Mouse (Mus musculus): ENCODE measurements at regions not wholly inside any gene's neighbourhood (a gene's known extent, or its start where the extent isn't known, plus 50 kb on each side); places are given as distances from the start of the nearest gene placed in this dataset.

DNA sequence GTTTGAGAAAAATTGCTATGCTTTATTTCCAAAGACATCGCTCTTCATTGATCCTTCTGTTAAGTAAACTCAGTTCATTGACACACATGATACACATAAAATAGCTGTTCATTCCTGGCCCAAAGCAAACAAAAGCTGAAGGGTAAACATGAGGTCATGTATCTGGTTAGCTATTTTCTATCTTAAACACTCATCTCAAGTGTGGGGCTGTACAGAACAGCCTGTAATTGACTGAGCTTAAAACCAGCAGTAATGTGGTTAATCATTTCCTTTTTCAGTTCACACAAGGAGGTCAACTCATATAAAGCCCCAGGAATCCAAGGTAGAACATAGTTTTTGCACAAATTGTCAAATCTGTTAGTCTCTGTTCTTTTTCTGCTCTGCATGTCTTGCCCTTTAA is 94.5 kb downstream of the Cldn17 start:
- no peak for DNase-seq
- intact Hi-C loops (cut with DNase I): no loop called here

DNA sequence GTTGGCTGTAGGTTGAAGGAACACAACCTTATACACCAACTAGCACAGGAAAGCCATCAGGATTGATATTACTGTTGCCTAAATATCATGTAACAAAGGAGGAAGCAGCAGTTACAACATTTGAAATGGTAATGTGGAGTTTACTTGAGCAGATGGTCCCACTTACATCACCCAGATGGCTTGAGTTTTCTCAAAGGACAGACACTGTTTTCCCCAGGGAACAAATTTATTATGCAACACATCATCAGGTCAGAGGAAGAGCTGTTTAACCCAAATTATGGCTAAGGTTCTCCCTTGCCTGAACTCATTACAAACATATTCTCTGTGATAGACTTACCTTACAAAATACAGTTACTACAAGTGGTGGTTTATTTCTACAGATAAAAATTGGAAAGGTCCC is 98.6 kb downstream of the Cldn17 start:
- DNase-seq: no peak
- intact Hi-C loops (cut with DNase I): no loop called here

DNA sequence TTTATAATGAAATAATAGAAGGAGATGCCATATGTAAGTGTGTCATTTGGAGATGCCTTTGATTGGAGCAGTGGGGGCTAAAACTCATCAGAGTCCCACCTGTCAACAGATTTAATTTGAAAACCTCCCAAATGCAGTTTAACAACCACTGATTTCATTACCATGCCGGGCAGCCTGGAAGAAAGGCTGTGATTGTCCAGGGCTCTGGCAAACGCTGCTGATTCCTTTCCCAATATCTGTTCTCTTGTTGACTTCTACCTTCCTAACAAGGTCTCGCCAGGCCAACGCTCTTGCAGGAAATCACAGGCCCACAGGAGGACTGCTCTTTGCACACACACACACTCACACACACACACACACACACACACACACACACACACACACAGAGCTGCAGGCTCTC is 102.4 kb downstream of the Cldn17 start:
- DNase-seq: no peak
- intact Hi-C loops (cut with DNase I): no loop called here

DNA sequence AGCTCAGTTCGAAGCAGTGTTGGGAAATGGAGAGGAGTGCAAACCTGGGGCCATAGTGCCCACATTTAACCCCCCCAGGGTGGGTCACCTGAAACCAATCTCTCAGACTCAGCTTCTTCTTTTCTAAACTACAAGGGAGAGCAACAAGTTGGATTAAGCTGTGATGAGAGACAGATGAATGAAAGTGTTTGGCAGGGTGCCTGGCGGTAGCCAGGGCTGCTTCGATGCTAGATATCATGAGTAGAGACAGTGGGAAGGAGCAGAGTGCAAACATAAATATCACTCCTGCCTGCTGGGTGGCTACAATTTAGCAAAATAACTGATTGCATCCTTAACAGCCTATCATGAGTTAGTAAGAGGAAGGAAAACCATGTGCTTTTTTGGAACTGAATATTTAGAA is 106.9 kb downstream of the Cldn17 start:
- no peak for DNase-seq
- intact Hi-C loops (cut with DNase I): loop anchor here (10.0 kb wide), 1 partner anchor 1365 kb away; no protein-coding TSS in a partner anchor

DNA sequence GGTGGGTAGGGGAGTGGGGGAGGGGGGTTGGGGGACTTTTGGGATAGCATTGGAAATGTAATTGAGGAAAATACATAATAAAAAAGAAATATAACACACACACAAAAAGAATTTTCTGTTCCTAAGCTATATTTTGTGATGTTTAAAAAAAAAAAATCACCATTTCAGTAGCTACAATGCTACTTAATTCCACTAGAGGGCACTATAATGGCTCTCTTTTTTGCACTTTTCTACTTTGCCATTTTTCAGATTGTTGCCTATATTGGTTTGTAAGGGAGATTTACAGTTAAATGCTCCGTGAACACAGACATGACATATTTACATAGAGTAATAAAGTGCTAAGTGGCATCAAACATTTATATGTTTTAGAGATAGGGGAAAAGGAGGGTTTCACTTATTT is 102.7 kb upstream of the Grik1 start:
- intact Hi-C loops (cut with DNase I): loop anchor here (10.0 kb wide), 1 partner anchor 1372 kb away; no protein-coding TSS in a partner anchor
- DNase-seq: no peak

DNA sequence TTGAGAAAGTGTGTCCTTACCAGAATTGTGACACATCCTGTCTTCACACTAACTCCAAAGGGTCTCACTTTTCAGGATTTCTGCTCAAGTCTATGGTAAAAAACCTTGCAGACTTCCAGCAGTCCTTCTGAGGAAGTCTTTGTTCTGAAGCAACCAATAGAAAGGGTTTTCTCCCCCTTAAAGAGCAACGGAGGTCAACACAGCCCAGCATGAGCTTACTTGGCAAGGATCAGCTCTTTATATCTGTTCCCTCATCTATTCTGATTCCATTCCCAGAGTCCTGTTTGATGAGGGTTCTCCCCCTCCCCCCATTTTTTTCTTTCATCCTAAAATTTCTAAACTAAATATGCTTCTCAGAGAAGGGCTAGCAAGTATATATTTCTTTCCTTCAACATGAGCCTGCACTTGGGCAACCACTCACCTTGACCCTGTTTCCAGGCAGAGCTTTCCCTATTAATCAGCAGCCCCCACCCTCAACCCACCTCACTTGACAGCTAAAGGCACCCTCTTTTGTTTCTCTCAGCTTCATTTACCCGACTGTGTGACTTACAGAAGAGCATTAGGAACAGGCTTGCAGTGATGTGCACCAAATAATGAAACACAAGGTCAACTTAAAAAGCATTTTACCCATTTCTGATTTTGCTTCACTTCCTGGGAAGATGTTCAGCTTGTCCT is 91.7 kb upstream of the Grik1 start:
- DNase-seq: no peak
- intact Hi-C loops (cut with DNase I): no loop called here

DNA sequence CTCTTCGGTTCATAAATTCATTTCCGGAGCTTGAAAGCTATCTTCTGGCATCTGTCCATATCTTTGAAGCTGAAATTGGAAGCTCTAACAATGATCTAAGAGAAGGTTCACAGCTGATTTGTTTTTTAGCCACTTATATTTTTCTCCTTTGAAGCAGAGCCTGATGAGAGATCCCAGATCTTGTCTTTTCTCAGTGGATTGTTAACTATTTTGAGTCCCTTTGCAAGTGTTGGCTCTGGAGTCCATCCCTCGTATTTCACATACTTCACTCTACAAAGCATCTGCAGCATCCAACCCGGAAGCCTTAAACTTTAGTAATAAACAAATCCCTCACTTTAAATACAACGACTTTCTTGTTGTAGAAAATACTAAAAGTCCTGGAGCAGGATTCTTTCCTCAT is 85.6 kb upstream of the Grik1 start:
- intact Hi-C loops (cut with DNase I): no loop called here
- DNase-seq: no peak

DNA sequence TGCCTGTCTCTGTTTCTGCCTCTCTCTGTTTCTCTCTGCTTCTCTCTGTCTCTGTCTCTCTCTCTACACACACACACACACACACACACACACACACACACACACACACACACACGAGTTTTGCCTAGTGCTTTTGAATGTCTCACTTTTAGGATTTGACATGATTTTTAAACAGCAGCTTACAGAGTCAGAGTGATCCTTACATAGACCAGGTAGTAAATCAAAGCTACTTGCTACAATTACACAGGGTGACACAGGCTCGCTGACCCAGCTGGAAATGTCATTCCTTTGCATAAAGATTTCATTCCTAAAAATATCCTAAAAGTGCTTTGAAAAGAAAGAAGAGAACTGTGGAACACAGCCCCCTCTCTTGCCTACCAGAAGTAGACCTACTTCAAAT is 84.5 kb upstream of the Grik1 start:
- intact Hi-C loops (cut with DNase I): no loop called here
- DNase-seq: no peak

DNA sequence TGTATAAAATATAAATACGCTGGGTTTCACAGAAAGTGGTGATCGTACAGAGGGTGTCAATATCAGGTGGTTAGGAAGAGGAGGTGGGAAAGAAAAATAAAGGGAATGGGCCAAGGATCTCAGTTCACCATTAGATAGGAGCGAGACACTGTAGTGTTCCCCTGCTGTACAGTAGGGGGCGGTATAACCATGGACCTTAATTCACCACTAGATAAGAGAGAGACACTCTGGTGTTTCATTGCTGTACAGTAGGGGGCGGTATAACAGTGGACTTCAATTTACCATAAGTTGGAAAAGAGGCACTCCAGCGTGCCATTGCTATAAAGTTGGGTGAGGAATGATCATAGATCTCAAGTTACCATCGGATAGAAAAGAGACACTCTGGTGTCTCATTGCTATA is 82.0 kb upstream of the Grik1 start:
- peak in 1 of 2 experiments; percentile 18 for DNase-seq
- intact Hi-C loops (cut with DNase I): no loop called here

DNA sequence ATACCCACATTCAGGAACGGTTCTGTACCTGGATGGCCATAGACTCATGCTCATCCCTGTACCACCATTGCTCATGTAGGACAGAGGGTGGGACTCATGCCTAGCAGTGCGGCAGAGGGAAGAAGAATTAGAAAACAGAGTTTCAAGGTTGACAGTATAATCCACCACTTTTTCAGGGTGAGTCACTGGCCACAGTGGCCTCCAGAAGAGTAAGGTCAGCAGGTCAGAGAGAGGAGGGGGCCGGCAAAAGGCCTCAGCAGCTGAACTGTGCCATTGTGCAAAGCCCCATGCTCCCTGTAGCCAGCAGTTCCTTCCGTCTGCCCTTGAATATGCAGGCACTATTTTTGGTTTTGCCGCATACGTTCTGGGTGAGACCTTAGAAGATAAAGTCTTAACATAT is 78.1 kb upstream of the Grik1 start:
- no peak for DNase-seq
- intact Hi-C loops (cut with DNase I): no loop called here

DNA sequence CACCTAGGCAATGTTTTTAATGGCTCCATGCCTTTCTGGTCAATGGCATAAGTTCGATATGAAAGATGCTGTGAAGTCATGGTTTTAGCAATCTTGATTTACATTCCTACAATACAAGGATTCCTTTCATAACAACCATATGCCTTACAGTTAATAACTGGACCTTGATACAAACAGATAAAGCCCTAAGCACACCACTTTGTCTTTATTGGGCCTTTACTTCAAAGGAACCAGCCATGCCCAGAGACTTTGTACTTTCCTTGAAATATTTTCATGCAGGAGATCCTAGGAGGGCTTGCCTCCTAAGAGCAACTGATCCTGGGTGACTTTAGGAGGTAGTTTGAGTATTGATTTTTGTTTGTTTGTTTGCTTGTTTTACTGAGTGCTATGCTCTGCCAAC is 77.1 kb upstream of the Grik1 start:
- intact Hi-C loops (cut with DNase I): no loop called here
- DNase-seq: no peak

DNA sequence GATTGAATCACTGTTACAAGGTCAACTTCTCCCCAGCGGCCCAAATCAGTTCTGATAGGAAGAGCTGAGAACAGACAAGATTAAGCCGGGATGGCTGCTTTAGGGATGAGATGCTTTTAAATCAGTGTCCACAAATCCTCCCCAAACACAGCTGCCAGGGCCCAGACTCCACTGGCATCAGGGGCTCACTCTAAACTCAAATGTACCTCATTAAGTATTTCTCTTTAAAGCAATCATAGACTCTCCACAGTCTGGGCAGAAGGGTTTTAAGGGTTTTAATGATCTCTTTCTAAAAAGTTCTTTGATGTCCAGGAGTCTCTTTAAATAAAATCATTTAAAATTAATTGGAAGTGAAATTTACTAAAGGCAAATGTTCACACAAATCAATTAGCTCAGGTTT is 70.0 kb upstream of the Grik1 start:
- intact Hi-C loops (cut with DNase I): no loop called here
- no peak for DNase-seq

Data from heart, postnatal 14 days (tissue).